17 mouse cellular contexts compared by ENCODE assay signal in genomic region chr8:44975113-44975512, GRCm38 (mm10). TPM values are rescaled to one million over a fixed set of nuclear protein-coding genes. Genes with fewer than 3 reads are reported as not detected.
DNase-seq lines count a peak whose midpoint lies in the region; ATAC-seq and TF ChIP-seq lines count a peak whose summit lies in the region.
"Had no signal": no experiment of that assay in that cellular context is flagged by ENCODE, and none has a peak within 500 bp of the region (broad histone marks: within the 10 kb centered on the region; RNA-seq: fewer than 3 reads in every experiment).

No protein-coding gene starts in this region.

- intact Hi-C loops in heart, postnatal 10 days (cut with DNase I): no loop called here

- TF ChIP-seq POLR2A in olfactory bulb, adult 2 months (IDR thresholded peaks at IDR 0.05; ENCODE audit: insufficient read depth, low read depth, low read length): no peak
- TF ChIP-seq POLR2A in thymus, adult 2 months (IDR thresholded peaks at IDR 0.05; ENCODE audit: control insufficient read depth, extremely low read depth, insufficient read depth, low read length, poor library complexity): no peak

- TF ChIP-seq CTCF in olfactory bulb, adult 2 months (IDR thresholded peaks at IDR 0.05; ENCODE audit: insufficient read depth, low read depth, low read length): no peak
- no peak for TF ChIP-seq CTCF in thymus, adult 2 months (IDR thresholded peaks at IDR 0.05; ENCODE audit: borderline replicate concordance, control insufficient read depth, extremely low read depth, insufficient read depth, low read length, poor library complexity)

- DNase-seq in heart, postnatal 10 days: no peak
- DNase-seq in kidney, postnatal 10 days: no peak
- no peak for DNase-seq in intestine, embryonic 14.5 days (ENCODE audit: low spot score)
- DNase-seq in thymus, adult 2 months: no peak
- DNase-seq: adrenal gland, postnatal 25 days; cerebellum, adult 8-10 months; left cerebral cortex, postnatal 4 days; lung, adult 2 months had no signal

- no peak overlapping the region for H3K9ac ChIP-seq in heart, embryonic 12.5 days
- H3K9ac ChIP-seq in kidney, embryonic 15.5 days: no peak overlapping the region
- no peak overlapping the region for H3K9ac ChIP-seq in intestine, embryonic 14.5 days (ENCODE audit: low read length)
- H3K9ac ChIP-seq: neural tube, embryonic 12.5 days had no signal

- H3K4me3 ChIP-seq in heart, embryonic 12.5 days: no peak overlapping the region
- H3K4me3 ChIP-seq in kidney, embryonic 15.5 days (replicated peaks): no peak overlapping the region
- H3K4me3 ChIP-seq in intestine, embryonic 14.5 days (ENCODE audit: low read depth, low read length): no peak overlapping the region
- H3K4me3 ChIP-seq in olfactory bulb, adult 2 months (ENCODE audit: insufficient read depth, low read depth, low read length): no peak overlapping the region
- H3K4me3 ChIP-seq in thymus, adult 2 months (ENCODE audit: control insufficient read depth, insufficient read depth, low read length): no peak overlapping the region
- H3K4me3 ChIP-seq: neural tube, embryonic 12.5 days had no signal

- no peak overlapping the region; the same call in 1 of the 2 replicates for H3K4me2 ChIP-seq in heart, embryonic 12.5 days
- H3K4me2 ChIP-seq in kidney, embryonic 15.5 days: no peak overlapping the region
- 0 out of 2 replicates have a peak overlapping the region, but pooled peaks have one; percentile 4 for H3K4me2 ChIP-seq in intestine, embryonic 14.5 days (ENCODE audit: low read length)
- H3K4me2 ChIP-seq: neural tube, embryonic 12.5 days had no signal

- ATAC-seq in heart, embryonic 12.5 days (ENCODE audit: insufficient number of reproducible peaks, low FRiP score): no peak
- ATAC-seq in kidney, embryonic 15.5 days (replicated peaks; ENCODE audit: low FRiP score): peak; percentile 65; the same call in 1 of the 2 replicates
- peak; percentile 59; the same call in 1 of the 2 replicates for ATAC-seq in intestine, embryonic 14.5 days (replicated peaks; ENCODE audit: low FRiP score, low TSS enrichment, low read depth)
- ATAC-seq in frontal cortex, adult (ENCODE audit: low TSS enrichment): no peak
- ATAC-seq: activated CD4-positive, CD25-positive, alpha-beta regulatory T cell, adult 4 months; forebrain, embryonic 14.5 days; hindbrain, embryonic 16.5 days had no signal

- no peaks in the 10 kb centered on the region for H3K36me3 ChIP-seq in heart, embryonic 12.5 days
- H3K36me3 ChIP-seq in kidney, embryonic 15.5 days: no peaks in the 10 kb centered on the region
- no peaks in the 10 kb centered on the region for H3K36me3 ChIP-seq in intestine, embryonic 14.5 days (ENCODE audit: control insufficient read depth, insufficient read depth, low read length)
- H3K36me3 ChIP-seq in thymus, adult 2 months (ENCODE audit: control insufficient read depth, insufficient read depth, low read length): no peaks in the 10 kb centered on the region
- H3K36me3 ChIP-seq: neural tube, embryonic 12.5 days had no signal

- H3K27me3 ChIP-seq in heart, embryonic 12.5 days (replicated peaks): no peaks in the 10 kb centered on the region
- H3K27me3 ChIP-seq in kidney, embryonic 15.5 days: no peaks in the 10 kb centered on the region
- H3K27me3 ChIP-seq in intestine, embryonic 14.5 days (replicated peaks; ENCODE audit: control insufficient read depth, insufficient read depth, low read length): no peaks in the 10 kb centered on the region
- no peaks in the 10 kb centered on the region for H3K27me3 ChIP-seq in thymus, adult 2 months (ENCODE audit: control insufficient read depth, insufficient read depth, low read length)
- H3K27me3 ChIP-seq: neural tube, embryonic 12.5 days had no signal

- H3K4me1 ChIP-seq in heart, embryonic 12.5 days (replicated peaks): peaks cover 65% of the 10 kb centered on the region
- H3K4me1 ChIP-seq in kidney, embryonic 15.5 days: peaks cover 40% of the 10 kb centered on the region
- peaks cover 32% of the 10 kb centered on the region; the same call in 1 of the 2 replicates for H3K4me1 ChIP-seq in intestine, embryonic 14.5 days (replicated peaks; ENCODE audit: control insufficient read depth, insufficient read depth, low read length)
- H3K4me1 ChIP-seq in olfactory bulb, adult 2 months (ENCODE audit: control insufficient read depth, insufficient read depth, low read length): peaks cover 25% of the 10 kb centered on the region
- H3K4me1 ChIP-seq in thymus, adult 2 months (replicated peaks; ENCODE audit: control insufficient read depth, insufficient read depth, low read length): no peaks in the 10 kb centered on the region

- no peaks in the 10 kb centered on the region for H3K9me3 ChIP-seq in heart, embryonic 12.5 days (replicated peaks)
- no peaks in the 10 kb centered on the region for H3K9me3 ChIP-seq in kidney, embryonic 15.5 days (replicated peaks)
- H3K9me3 ChIP-seq in intestine, embryonic 14.5 days (ENCODE audit: control insufficient read depth, low read length): no peaks in the 10 kb centered on the region
- H3K9me3 ChIP-seq: neural tube, embryonic 12.5 days had no signal

- H3K27ac ChIP-seq in heart, embryonic 12.5 days (ENCODE audit: poor library complexity, severe bottlenecking): peak overlapping the region; percentile 66
- H3K27ac ChIP-seq in kidney, embryonic 15.5 days: peak overlapping the region; percentile 41
- no peak overlapping the region for H3K27ac ChIP-seq in intestine, embryonic 14.5 days (ENCODE audit: low read depth)
- 0 out of 2 replicates have a peak overlapping the region, but pooled peaks have one; percentile 27 for H3K27ac ChIP-seq in olfactory bulb, adult 2 months (ENCODE audit: insufficient read depth, low read depth, low read length)
- no peak overlapping the region for H3K27ac ChIP-seq in thymus, adult 2 months (ENCODE audit: control insufficient read depth, insufficient read depth, low read length)
- H3K27ac ChIP-seq: neural tube, embryonic 12.5 days had no signal

- 48% methylated on average over 9 of the region's 9 CpGs for WGBS in heart, embryonic 12.5 days
- 11% methylated on average over 9 of the region's 9 CpGs for WGBS in kidney, embryonic 15.5 days
- 20% methylated on average over 9 of the region's 9 CpGs for WGBS in intestine, embryonic 14.5 days
- WGBS in olfactory bulb, adult 2 months: 67% methylated on average over 9 of the region's 9 CpGs
- WGBS in thymus, adult 2 months: 47% methylated on average over 9 of the region's 9 CpGs

RNA-seq across cellular contexts. Expression of gene Fat1, which starts 39.9 kb away (rescaled TPM):
- 21.3 and 24.9 TPM in 2 replicates for polyA plus RNA-seq in heart, embryonic 12.5 days (2016; fragmentation: Nextera tagmentation; extraction: Ambion mirVana)
- 10 to 100 TPM; 35.8 to 44.0 TPM for total RNA-seq in heart, postnatal 10 days (2021)
- polyA plus RNA-seq in kidney, embryonic 15.5 days (2015; fragmentation: Nextera tagmentation; extraction: Ambion mirVana): 21.3 and 21.9 TPM in 2 replicates
- polyA plus RNA-seq in intestine, embryonic 14.5 days (2014; fragmentation: Nextera tagmentation; extraction: Ambion mirVana): 29.3 and 29.7 TPM in 2 replicates
- polyA plus RNA-seq in olfactory bulb, adult 2 months (2012; ENCODE audit: insufficient read depth, insufficient read length, low replicate concordance, missing spikeins): 137 TPM in 1 of 2 replicates, not detected in the other
- polyA plus RNA-seq in thymus, adult 2 months (2012; rRNA removed): 7.7 and 10.2 TPM in 2 replicates
- total RNA-seq: granulocyte monocyte progenitor cell, adult 5-6 weeks had no signal

Comparison
In these comparisons a context has a peak if more than half of its experiments do, and no peak if none do; other contexts are left out.
1. ATAC-seq: peak in kidney, embryonic 15.5 days (single experiment) and intestine, embryonic 14.5 days (single experiment); none in heart, embryonic 12.5 days (single experiment) and frontal cortex, adult (single experiment).
2. H3K27ac ChIP-seq: peak in heart, embryonic 12.5 days (single experiment), kidney, embryonic 15.5 days (single experiment) and olfactory bulb, adult 2 months (single experiment); none in intestine, embryonic 14.5 days (single experiment) and thymus, adult 2 months (single experiment).